Mouse (Mus musculus): ENCODE results near the gene Cdkn2c. TPM values are rescaled to one million over a fixed set of nuclear protein-coding genes. Genes with fewer than 3 reads are reported as not detected.

Gene Cdkn2c
- polyA plus RNA-seq (2014; fragmentation: Illumina TruSeq; extraction: RNeasy Lipid Tissue Mini Kit (QIAGEN cat#74804); ENCODE audit: low read depth, low replicate concordance) = 57.1 TPM

GRCm38 (mm10) chr4:109666461-109667269 lies at the start of gene Cdkn2c:
Gene Cdkn2c (minus strand): TSS chr4:109667189.

GRCm38 (mm10) chr4:109676218-109677215 lies 9.5 kb upstream of the Cdkn2c start, which contains the start of gene Faf1:
Gene Faf1 (plus strand): TSS chr4:109676588.

Other genes with a start within 250 kb of the Cdkn2c start
- 1,306 TPM for gene Rnf11, start 182.5 kb downstream of the Cdkn2c start, polyA plus RNA-seq (2014; fragmentation: Illumina TruSeq; extraction: RNeasy Lipid Tissue Mini Kit (QIAGEN cat#74804); ENCODE audit: low read depth, low replicate concordance)
- not detected for gene 4930522H14Rik, start 135.9 kb downstream of the Cdkn2c start, polyA plus RNA-seq (2014; fragmentation: Illumina TruSeq; extraction: RNeasy Lipid Tissue Mini Kit (QIAGEN cat#74804); ENCODE audit: low read depth, low replicate concordance)
- gene Faf1, start 9.4 kb upstream of the Cdkn2c start, polyA plus RNA-seq (2014; fragmentation: Illumina TruSeq; extraction: RNeasy Lipid Tissue Mini Kit (QIAGEN cat#74804); ENCODE audit: low read depth, low replicate concordance) = 106 TPM